Mouse (Mus musculus) testis, adult 2 months (tissue): ENCODE measurements around the gene Efnb3. TPM values are rescaled to one million over a fixed set of nuclear protein-coding genes. Genes with fewer than 3 reads are reported as not detected.
A peak's percentile ranks its signal among the peaks of the same experiment; 100 is the strongest.

ENCODE experiments used
- H3K27ac ChIP-seq: fragments of 200-500 bp; 2 replicates; pipeline ENCODE4 v1.5.1; 2012; ENCODE audit warnings: low read depth, low read length; ENCODE audit not compliant: control insufficient read depth, insufficient read depth
- H3K27me3 ChIP-seq: fragments of 200-500 bp; 2 replicates; pipeline ENCODE4 v1.6.1; 2012; ENCODE audit warnings: mild to moderate bottlenecking, low read length, moderate library complexity; ENCODE audit not compliant: control insufficient read depth, insufficient read depth
- H3K36me3 ChIP-seq: fragments of 200-500 bp; 2 replicates; pipeline ENCODE4 v1.6.1; 2012; ENCODE audit warnings: mild to moderate bottlenecking, low read length; ENCODE audit not compliant: control insufficient read depth, insufficient read depth
- H3K4me1 ChIP-seq: fragments of 200-500 bp; 2 replicates; pipeline ENCODE4 v1.6.1; 2012; ENCODE audit warnings: low read length; ENCODE audit not compliant: control insufficient read depth, insufficient read depth
- H3K4me3 ChIP-seq: fragments of 200-500 bp; 2 replicates; pipeline ENCODE4 v1.5.1; 2012; ENCODE audit warnings: low read depth, mild to moderate bottlenecking, low read length, moderate library complexity, mixed read lengths; ENCODE audit not compliant: control insufficient read depth
- CTCF ChIP-seq: fragments of 200-500 bp; IDR thresholded peaks from 2 replicates; pipeline ENCODE4 v1.5.1; 2012; ENCODE audit warnings: low read depth, mild to moderate bottlenecking, inconsistent platforms, low read length, moderate library complexity; ENCODE audit not compliant: control insufficient read depth, insufficient read depth, insufficient replicate concordance
- POLR2A ChIP-seq: fragments of 200-500 bp; IDR thresholded peaks from 2 replicates; pipeline ENCODE4 v1.6.1; 2012; ENCODE audit warnings: low read depth, mild to moderate bottlenecking, inconsistent platforms, low read length, moderate library complexity; ENCODE audit not compliant: control insufficient read depth
- polyA plus RNA-seq: library from polyadenylated mRNA; depleted of rRNA; stranded (reverse); fragments of >200 nt; gene quantifications from 2 replicates; pipeline ENCODE4 v1.2.3, GENCODE M21; 2012

The Efnb3 gene
- polyA plus RNA-seq, 1 experiment = 3.3 TPM

- peaks cover 32% of the 10 kb centered on the region for H3K4me1 ChIP-seq
- no peaks in the 10 kb centered on the region for H3K27me3 ChIP-seq
- H3K4me3 ChIP-seq = no peak overlapping the region
- H3K27ac ChIP-seq = no peak overlapping the region
- no peak for TF ChIP-seq POLR2A
- TF ChIP-seq CTCF = no peak
- H3K36me3 ChIP-seq = no peaks in the 10 kb centered on the region; the same call in 1 of the 2 replicates
Measured at GRCm38 (mm10) chr11:69559183-69559582, 822 bp downstream of the Efnb3 start.

GRCm38 (mm10) chr11:69558756-69559155, 1.2 kb downstream of the Efnb3 start:
- H3K4me1 ChIP-seq = peaks cover 32% of the 10 kb centered on the region
- TF ChIP-seq POLR2A = no peak
- no peak for TF ChIP-seq CTCF
- no peak overlapping the region for H3K27ac ChIP-seq
- no peak overlapping the region for H3K4me3 ChIP-seq
- H3K36me3 ChIP-seq = no peaks in the 10 kb centered on the region; the same call in 1 of the 2 replicates
- no peaks in the 10 kb centered on the region for H3K27me3 ChIP-seq

DNA sequence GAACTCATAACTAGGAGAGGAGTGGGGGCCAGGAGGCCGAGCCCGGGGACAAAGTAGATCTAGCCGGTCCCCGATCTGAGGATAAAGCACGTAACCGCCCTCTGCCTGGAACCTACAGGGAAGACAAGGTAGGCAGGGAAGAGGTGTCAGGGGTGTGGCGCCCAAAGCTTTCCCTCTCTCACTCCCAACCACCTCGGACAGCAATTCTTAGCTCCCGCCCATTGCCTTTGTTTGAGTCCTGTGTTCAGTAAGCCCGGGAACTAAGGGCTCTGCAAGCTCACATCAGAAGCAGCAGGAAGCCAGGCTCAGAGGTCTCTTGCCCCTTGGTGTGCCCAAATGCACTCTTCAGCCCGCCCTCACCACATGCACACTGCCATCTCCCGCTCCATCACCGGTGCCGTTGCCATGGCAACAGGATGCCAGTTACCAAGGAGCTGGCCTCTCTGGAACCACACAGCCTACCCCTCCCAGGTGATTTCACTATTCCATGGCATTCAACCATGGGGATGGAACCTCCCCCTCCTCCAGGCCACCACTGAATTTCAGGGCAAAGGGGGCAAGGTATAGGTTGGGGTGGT, 2.5 kb downstream of the Efnb3 start:
- H3K27ac ChIP-seq = no peak overlapping the region
- peaks cover 43% of the 10 kb centered on the region for H3K4me1 ChIP-seq
- no peak overlapping the region for H3K4me3 ChIP-seq

GRCm38 (mm10) chr11:69554539-69555140, 5.4 kb downstream of the Efnb3 start:
- Histone ChIP-seq H3K4me1 (peaks cover 37% of the 10 kb centered on the region), H3K4me3 (peak overlapping the region; percentile 2), H3K36me3 (no peaks in the 10 kb centered on the region), H3K27ac (no peak overlapping the region; the same call in 1 of the 2 replicates), H3K27me3 (no peaks in the 10 kb centered on the region)
- no peak for TF ChIP-seq POLR2A
- no peak for TF ChIP-seq CTCF

More for the DNA sequence above, 2.5 kb downstream of the Efnb3 start:
- TF ChIP-seq CTCF (no peak), POLR2A (no peak)
- no peaks in the 10 kb centered on the region for H3K27me3 ChIP-seq
- H3K36me3 ChIP-seq = no peaks in the 10 kb centered on the region; the same call in 1 of the 2 replicates

- Histone ChIP-seq H3K4me3 (peak overlapping the region; percentile 76), H3K27ac (peak overlapping the region; percentile 41), H3K27me3 (no peaks in the 10 kb centered on the region), H3K36me3 (no peaks in the 10 kb centered on the region), H3K4me1 (peaks cover 36% of the 10 kb centered on the region)
- TF ChIP-seq POLR2A (no peak), CTCF (no peak)
Measured at GRCm38 (mm10) chr11:69553341-69553721, 6.7 kb downstream of the Efnb3 start.

DNA sequence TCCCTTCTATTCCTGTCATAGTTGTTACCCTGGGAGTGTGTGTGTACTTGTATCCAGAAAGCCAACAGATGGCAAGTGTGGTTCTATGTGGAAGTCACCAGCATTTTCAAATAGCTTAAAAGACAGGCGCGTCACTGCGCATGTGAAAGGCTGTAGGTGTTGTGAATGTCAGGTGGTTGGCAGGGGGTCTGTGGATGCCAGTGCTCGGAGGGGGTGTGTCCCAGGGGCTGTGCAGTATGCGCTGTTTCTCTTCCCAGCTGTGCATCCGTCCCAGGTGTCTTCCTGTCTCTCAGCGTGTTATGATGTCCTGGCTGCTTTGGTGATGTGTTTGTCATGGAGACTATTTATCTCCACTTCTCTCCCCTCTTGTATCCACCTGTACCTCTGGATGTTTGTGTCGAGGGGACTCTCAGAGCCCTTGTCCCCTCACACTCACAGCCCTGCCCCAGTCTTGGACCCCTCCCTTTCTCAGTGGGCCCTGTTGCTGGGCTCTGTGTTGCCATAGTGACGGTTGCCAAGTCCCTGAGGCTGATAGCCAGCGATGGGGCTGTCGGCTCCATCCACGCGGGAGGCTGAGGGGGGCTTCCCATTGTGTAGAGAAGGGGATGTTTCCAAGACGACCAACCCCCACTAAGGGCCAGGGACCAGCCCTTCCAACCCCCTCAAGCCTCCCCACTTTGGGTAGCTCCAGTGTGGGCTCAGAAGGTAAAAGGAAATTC, 7.2 kb downstream of the Efnb3 start:
- Histone ChIP-seq H3K27ac (peak overlapping the region; percentile 41), H3K4me3 (peak overlapping the region; percentile 76), H3K27me3 (no peaks in the 10 kb centered on the region), H3K4me1 (peaks cover 39% of the 10 kb centered on the region), H3K36me3 (no peaks in the 10 kb centered on the region)
- peak; percentile 38; the same call in 1 of the 2 replicates for TF ChIP-seq POLR2A
- TF ChIP-seq CTCF = no peak

- Histone ChIP-seq H3K4me3 (no peak overlapping the region), H3K27ac (no peak overlapping the region), H3K36me3 (no peaks in the 10 kb centered on the region), H3K27me3 (no peaks in the 10 kb centered on the region), H3K4me1 (peaks cover 37% of the 10 kb centered on the region)
- TF ChIP-seq POLR2A (no peak), CTCF (no peak)
Measured at GRCm38 (mm10) chr11:69551310-69551709, 8.7 kb downstream of the Efnb3 start.
